Mouse (Mus musculus) C2C12 (cell line): ENCODE measurements around the gene Kif14.

Source experiments
- CTCF ChIP-seq: IDR thresholded peaks from one replicate; pipeline ENCODE4 v1.5.1; 2011; ENCODE audit not compliant: control insufficient read depth, insufficient read depth, insufficient read length
- MAX ChIP-seq: IDR thresholded peaks from one replicate; pipeline ENCODE4 v1.6.1; 2011; ENCODE audit warnings: mild to moderate bottlenecking, control low read depth
- MYOD1 ChIP-seq: IDR thresholded peaks from one replicate; pipeline ENCODE4 v1.6.1; 2011; ENCODE audit warnings: low read depth; ENCODE audit not compliant: control insufficient read depth, insufficient read length

DNA sequence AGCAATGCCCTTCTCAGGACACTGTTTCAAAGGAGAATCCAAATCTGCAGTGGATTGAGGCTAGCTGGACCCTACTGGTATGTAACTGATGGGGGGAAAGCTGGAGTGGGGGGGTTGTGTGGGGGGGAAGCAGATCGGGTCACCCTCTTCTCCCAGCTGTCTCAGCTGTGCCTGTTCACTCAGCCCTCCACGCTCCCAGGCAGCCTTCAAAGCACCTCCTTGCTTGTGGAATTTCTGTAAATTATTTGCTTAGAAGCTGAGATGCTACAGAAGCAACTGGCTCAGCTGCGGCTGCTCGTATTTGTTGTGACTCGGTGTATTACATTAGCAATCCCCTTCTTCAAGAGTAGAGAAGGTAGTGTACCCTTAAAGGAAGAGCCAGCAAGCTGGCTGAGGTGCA lies 93.1 kb downstream of the Kif14 start:
- TF ChIP-seq CTCF (no peak), MAX (no peak), MYOD1 (no peak)
